Mouse (Mus musculus) spleen, adult 2 months (tissue): ENCODE data around the gene Ythdf1.

Experiments
- CTCF ChIP-seq: fragments of 200-500 bp; IDR thresholded peaks from 2 replicates; pipeline ENCODE4 v1.5.1; 2011; ENCODE audit warnings: mild to moderate bottlenecking, inconsistent platforms; ENCODE audit not compliant: insufficient read depth, insufficient read length, insufficient replicate concordance; ENCODE audit errors: extremely low read depth
- POLR2A ChIP-seq: fragments of 200-500 bp; IDR thresholded peaks from 2 replicates; pipeline ENCODE4 v1.6.1; 2011; ENCODE audit warnings: low read depth, low read length, inconsistent platforms

DNA sequence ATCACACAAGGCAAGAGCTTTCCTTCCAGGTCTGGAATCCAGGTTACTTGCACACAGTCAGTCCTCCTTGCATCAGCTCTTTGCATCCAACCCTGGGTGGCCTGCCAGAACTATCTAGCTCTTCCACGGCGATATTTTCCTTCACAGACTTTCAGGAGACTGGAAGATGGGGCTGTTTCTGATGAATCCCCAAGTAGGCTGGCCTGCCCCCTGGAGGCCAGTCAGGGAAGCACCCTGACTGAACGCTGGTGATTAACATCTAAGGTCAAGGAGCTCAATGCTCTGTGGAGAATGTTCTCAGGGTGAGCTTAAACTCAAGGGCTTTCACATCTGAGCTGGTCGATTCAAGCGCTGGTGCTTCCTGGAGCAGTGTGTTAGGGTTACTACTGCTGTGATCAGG is 43.2 kb upstream of the Ythdf1 start:
- TF ChIP-seq CTCF (peak; percentile 87; the same call in 1 of the 2 replicates), POLR2A (no peak)
